Mouse (Mus musculus) kidney, adult 2 months (tissue): ENCODE results near the gene 1700015F17Rik.

Source experiments
- CTCF ChIP-seq: fragments of 200-500 bp; conservative IDR thresholded peaks from 2 replicates; pipeline ENCODE4 v1.5.1; 2011; ENCODE audit warnings: low read depth, mild to moderate bottlenecking, control low read depth, low read length, moderate library complexity, mixed read lengths; ENCODE audit not compliant: insufficient read depth, insufficient read length
- POLR2A ChIP-seq: fragments of 200-500 bp; IDR thresholded peaks from one replicate; pipeline ENCODE4 v1.6.1; 2011; ENCODE audit warnings: low read depth, low read length, control low read depth

DNA sequence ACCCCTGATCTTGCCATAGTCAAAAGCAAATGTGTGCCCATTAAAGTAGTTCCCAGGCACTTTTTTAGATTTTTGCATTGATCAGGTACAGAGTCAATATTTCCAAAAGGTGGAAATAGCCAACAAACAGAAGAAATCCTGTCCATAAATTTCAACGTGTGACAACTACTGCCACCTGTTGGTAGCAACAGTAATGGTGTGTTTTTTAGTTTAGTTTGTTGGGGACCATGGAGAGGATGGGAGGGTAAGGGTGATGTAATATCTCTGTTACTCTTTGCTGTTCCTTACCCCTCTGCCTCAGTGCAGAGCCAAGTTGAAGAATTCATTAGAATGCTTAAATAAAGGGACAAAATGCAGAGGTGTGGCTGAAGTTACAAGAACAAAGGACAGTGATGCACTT, 2.7 kb upstream of the 1700015F17Rik start:
- 0 out of 2 replicates have a peak, but pooled peaks have one; percentile 20 for TF ChIP-seq CTCF
- TF ChIP-seq POLR2A: no peak
